Mouse (Mus musculus) bone marrow, adult 2 months (tissue): ENCODE results near the gene Gm525.
A peak's percentile ranks its signal among the peaks of the same experiment; 100 is the strongest.

Experiments used
- CTCF ChIP-seq: fragments of 200-500 bp; IDR thresholded peaks from 2 replicates; pipeline ENCODE4 v1.5.1; 2011; ENCODE audit warnings: low read length, control low read depth; ENCODE audit not compliant: control insufficient read depth, insufficient read depth
- POLR2A ChIP-seq: fragments of 200-500 bp; IDR thresholded peaks from 2 replicates; pipeline ENCODE4 v1.6.1; 2011; ENCODE audit warnings: low read depth, mild to moderate bottlenecking, control low read depth, low read length, borderline replicate concordance; ENCODE audit not compliant: control insufficient read depth

DNA sequence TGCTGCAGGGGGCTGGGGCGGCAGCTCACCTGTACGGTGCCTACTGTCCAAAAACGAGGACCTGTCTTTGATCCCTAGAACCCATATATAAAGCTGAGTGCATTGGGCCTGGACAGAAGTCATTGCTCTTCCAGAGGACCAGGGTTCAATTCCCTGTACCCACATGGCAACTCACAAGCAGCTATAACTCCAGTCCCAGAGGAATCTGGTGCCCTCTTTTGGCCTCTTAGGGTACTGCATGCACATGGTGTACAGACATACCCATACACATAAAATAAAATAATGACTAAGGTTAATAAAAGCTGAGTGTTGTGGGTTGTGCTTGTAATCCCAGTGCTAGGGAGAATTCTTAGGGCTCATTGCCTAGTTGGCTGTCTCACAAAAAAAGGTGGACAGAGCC lies 8.3 kb upstream of the Gm525 start:
- TF ChIP-seq CTCF (peak; percentile 33; the same call in 1 of the 2 replicates), POLR2A (no peak)
